Mouse (Mus musculus): Measurements from ENCODE around the gene Efna2. TPM values are rescaled to one million over a fixed set of nuclear protein-coding genes. Genes with fewer than 3 reads are reported as not detected.

Efna2 gene
- total and polyA plus RNA-seq, 2 experiments from 2014 or later = 51.1 to 52.1 TPM

GRCm38 (mm10) chr10:80152071-80152872, 27.0 kb upstream of the Efna2 start:
- ATAC-seq (ENCODE audit: low FRiP score) (no peak), DNase-seq (ENCODE audit: low spot score) (no peak)
- WGBS = 2% methylated on average over 14 of the region's 15 CpGs
- peak overlapping the region; percentile 91 for H3K4me3 ChIP-seq (ENCODE audit: low read depth, low read length)
- no peak for TF ChIP-seq CTCF (IDR thresholded peaks at IDR 0.05)
- H3K27ac ChIP-seq (ENCODE audit: low read depth, low read length) = peak overlapping the region; percentile 98
- peak overlapping the region; percentile 99 for H3K9ac ChIP-seq (replicated peaks; ENCODE audit: low read length, poor library complexity, severe bottlenecking)
- peaks cover 48% of the 10 kb centered on the region for H3K36me3 ChIP-seq (ENCODE audit: insufficient read depth, low read length)
- no peaks in the 10 kb centered on the region for H3K27me3 ChIP-seq (ENCODE audit: insufficient read depth, low read length)
- H3K4me1 ChIP-seq (ENCODE audit: insufficient read depth, low read length) = peaks cover 15% of the 10 kb centered on the region
- H3K9me3 ChIP-seq (ENCODE audit: low read length) = no peaks in the 10 kb centered on the region
- peak overlapping the region; percentile 90 for H3K4me2 ChIP-seq (ENCODE audit: low read depth, low read length, poor library complexity, severe bottlenecking)

GRCm38 (mm10) chr10:80152873-80153260, 26.4 kb upstream of the Efna2 start:
- peak overlapping the region; percentile 91 for H3K4me3 ChIP-seq (ENCODE audit: low read depth, low read length)
- H3K36me3 ChIP-seq (ENCODE audit: insufficient read depth, low read length) = peaks cover 51% of the 10 kb centered on the region
- DNase-seq (ENCODE audit: low spot score) (no peak), ATAC-seq (ENCODE audit: low FRiP score) (no peak)
- no peaks in the 10 kb centered on the region for H3K9me3 ChIP-seq (ENCODE audit: low read length)
- 25% methylated on average over 3 of the region's 3 CpGs for WGBS
- peak overlapping the region; percentile 54 for H3K9ac ChIP-seq (replicated peaks; ENCODE audit: low read length, poor library complexity, severe bottlenecking)
- no peak for TF ChIP-seq CTCF (IDR thresholded peaks at IDR 0.05)
- H3K4me1 ChIP-seq (ENCODE audit: insufficient read depth, low read length) = peaks cover 15% of the 10 kb centered on the region
- H3K4me2 ChIP-seq (ENCODE audit: low read depth, low read length, poor library complexity, severe bottlenecking) = peak overlapping the region; percentile 90
- peak overlapping the region; percentile 98 for H3K27ac ChIP-seq (ENCODE audit: low read depth, low read length)
- H3K27me3 ChIP-seq (ENCODE audit: insufficient read depth, low read length) = no peaks in the 10 kb centered on the region

- Histone ChIP-seq H3K27ac (ENCODE audit: low read depth, low read length) (peak overlapping the region; percentile 98; the same call in 1 of the 2 replicates), H3K4me1 (ENCODE audit: insufficient read depth, low read length) (peaks cover 16% of the 10 kb centered on the region), H3K9ac (replicated peaks; ENCODE audit: low read length, poor library complexity, severe bottlenecking) (peak overlapping the region; percentile 54; the same call in 1 of the 2 replicates), H3K9me3 (ENCODE audit: low read length) (no peaks in the 10 kb centered on the region), H3K4me2 (ENCODE audit: low read depth, low read length, poor library complexity, severe bottlenecking) (peak overlapping the region; percentile 90; the same call in 1 of the 2 replicates), H3K36me3 (ENCODE audit: insufficient read depth, low read length) (peaks cover 51% of the 10 kb centered on the region), H3K4me3 (ENCODE audit: low read depth, low read length) (no peak overlapping the region), H3K27me3 (ENCODE audit: insufficient read depth, low read length) (no peaks in the 10 kb centered on the region)
- 75% methylated on average over 19 of the region's 19 CpGs for WGBS
- DNase-seq (ENCODE audit: low spot score) (no peak), ATAC-seq (ENCODE audit: low FRiP score) (no peak)
- TF ChIP-seq CTCF (IDR thresholded peaks at IDR 0.05) = no peak
Observed at GRCm38 (mm10) chr10:80153713-80154112, 25.6 kb upstream of the Efna2 start.

GRCm38 (mm10) chr10:80154384-80154783, 24.9 kb upstream of the Efna2 start:
- no peak for TF ChIP-seq CTCF (IDR thresholded peaks at IDR 0.05)
- Histone ChIP-seq H3K4me2 (ENCODE audit: low read depth, low read length, poor library complexity, severe bottlenecking) (no peak overlapping the region), H3K9ac (replicated peaks; ENCODE audit: low read length, poor library complexity, severe bottlenecking) (no peak overlapping the region), H3K36me3 (ENCODE audit: insufficient read depth, low read length) (peaks cover 51% of the 10 kb centered on the region), H3K9me3 (ENCODE audit: low read length) (no peaks in the 10 kb centered on the region), H3K4me3 (ENCODE audit: low read depth, low read length) (no peak overlapping the region), H3K27me3 (ENCODE audit: insufficient read depth, low read length) (no peaks in the 10 kb centered on the region), H3K27ac (ENCODE audit: low read depth, low read length) (peak overlapping the region; percentile 51; the same call in 1 of the 2 replicates), H3K4me1 (ENCODE audit: insufficient read depth, low read length) (peaks cover 22% of the 10 kb centered on the region)
- ATAC-seq (ENCODE audit: low FRiP score) = no peak
- no peak for DNase-seq (ENCODE audit: low spot score)
- WGBS = 82% methylated on average over 7 of the region's 7 CpGs

- Histone ChIP-seq H3K27ac (ENCODE audit: low read depth, low read length) (peak overlapping the region; percentile 51), H3K9me3 (ENCODE audit: low read length) (no peaks in the 10 kb centered on the region), H3K27me3 (ENCODE audit: insufficient read depth, low read length) (no peaks in the 10 kb centered on the region), H3K4me3 (ENCODE audit: low read depth, low read length) (no peak overlapping the region), H3K36me3 (ENCODE audit: insufficient read depth, low read length) (peaks cover 51% of the 10 kb centered on the region), H3K9ac (replicated peaks; ENCODE audit: low read length, poor library complexity, severe bottlenecking) (no peak overlapping the region), H3K4me1 (ENCODE audit: insufficient read depth, low read length) (peaks cover 24% of the 10 kb centered on the region), H3K4me2 (ENCODE audit: low read depth, low read length, poor library complexity, severe bottlenecking) (no peak overlapping the region)
- ATAC-seq (ENCODE audit: low FRiP score) = no peak
- no peak for DNase-seq (ENCODE audit: low spot score)
- TF ChIP-seq CTCF (IDR thresholded peaks at IDR 0.05) = no peak
- WGBS = 27% methylated on average over 1 of the region's 1 CpGs
Observed at GRCm38 (mm10) chr10:80155277-80155676, 24.0 kb upstream of the Efna2 start.
